Comparison of ENCODE assay signal across 21 mouse cellular contexts in genomic region chr5:100582435-100582826, GRCm38 (mm10). TPM values are rescaled to one million over a fixed set of nuclear protein-coding genes. Genes with fewer than 3 reads are reported as not detected.
DNase-seq lines count a peak whose midpoint lies in the region.
"Had no signal": no experiment of that assay in that cellular context is flagged by ENCODE, and none has a peak within 500 bp of the region (broad histone marks: within the 10 kb centered on the region; RNA-seq: fewer than 3 reads in every experiment).

No protein-coding gene starts in this region.

- WGBS in macrophage (ENCODE audit: missing documents): 6% methylated on average over 5 of the region's 5 CpGs

- peak; percentile 11 for DNase-seq in layer of hippocampus, adult 11-12 months (ENCODE audit: low spot score)
- DNase-seq in layer of hippocampus, postnatal 25 days (ENCODE audit: extremely low spot score in 1 of 2, low spot score in 1 of 2): no peak
- DNase-seq in spleen, postnatal 36 days (ENCODE audit: low spot score in 2 of 2): peak; percentile 59 to 76
- no peak for DNase-seq in spleen, postnatal 10 days (ENCODE audit: low spot score in 2 of 2)
- peak; percentile 73 for DNase-seq in splenic B cell, adult 2 months (ENCODE audit: low read depth, low spot score)
- DNase-seq in right cerebral cortex, postnatal 25 days: no peak
- no peak for DNase-seq in cerebellum, postnatal 10 days
- DNase-seq: adrenal gland, postnatal 25 days; cerebellum, adult 9-10 months; left cerebral cortex, postnatal 4 days; liver; lung, embryonic 14.5 days; thymus, adult 18-20 months had no signal

- no peak overlapping the region for H3K4me3 ChIP-seq in macrophage (ENCODE audit: inconsistent target)
- H3K4me3 ChIP-seq: embryonic facial prominence, embryonic 13.5 days; heart, embryonic 15.5 days; hindbrain, embryonic 10.5 days; neural tube, embryonic 15.5 days; stomach, embryonic 15.5 days had no signal

- H3K27me3 ChIP-seq in splenic B cell, adult 2 months (ENCODE audit: control insufficient read depth, insufficient read depth, low read length, poor library complexity, severe bottlenecking): no peaks in the 10 kb centered on the region
- H3K27me3 ChIP-seq: embryonic facial prominence, embryonic 13.5 days; heart, embryonic 15.5 days; neural tube, embryonic 15.5 days; Patski; stomach, embryonic 15.5 days had no signal

- H3K36me3 ChIP-seq in macrophage (ENCODE audit: inconsistent target): no peaks in the 10 kb centered on the region
- no peaks in the 10 kb centered on the region for H3K36me3 ChIP-seq in splenic B cell, adult 2 months (ENCODE audit: control insufficient read depth, insufficient read depth, low read length, poor library complexity, severe bottlenecking)
- H3K36me3 ChIP-seq: embryonic facial prominence, embryonic 13.5 days; heart, embryonic 15.5 days; hindbrain, embryonic 10.5 days; neural tube, embryonic 15.5 days; stomach, embryonic 15.5 days had no signal

- peak overlapping the region; percentile 35 for H3K27ac ChIP-seq in macrophage
- H3K27ac ChIP-seq: embryonic facial prominence, embryonic 13.5 days; heart, embryonic 15.5 days; hindbrain, embryonic 10.5 days; hindbrain, postnatal 0 days; neural tube, embryonic 15.5 days; stomach, embryonic 15.5 days had no signal

- no peaks in the 10 kb centered on the region for H3K79me2 ChIP-seq in macrophage (ENCODE audit: inconsistent target)

RNA-seq across cellular contexts. Expression of gene Plac8, which starts 10.4 kb away (rescaled TPM):
- not detected for total RNA-seq in layer of hippocampus, postnatal 25 days (2021)
- total RNA-seq in macrophage (2018; cell fraction: chromatin; rRNA removed): 1 to 10 TPM in 13 of 26 experiments, not detected in 13; 1.9 to 9.7 (median 6.0) TPM
- 100 to 1,000 TPM in 3 of 26 experiments, 10 to 100 TPM in 22, 1 to 10 TPM in 1; 9.9 to 164 (median 40.4) TPM for total RNA-seq in macrophage (2018; cell fraction: cytosol; rRNA removed)
- total RNA-seq in macrophage (2018; cell fraction: nucleus; rRNA removed): 10 to 100 TPM in 13 of 26 experiments, 1 to 10 TPM in 12, not detected in 1; 1.4 to 70.4 (median 11.0) TPM
- polyA plus RNA-seq in macrophage (2018): 5.2 to 21.7 TPM (median 7.8 TPM) in 3 replicates

Comparison
In these comparisons a context has a peak if more than half of its experiments do, and no peak if none do; other contexts are left out.
1. DNase-seq: peak in layer of hippocampus, adult 11-12 months (single experiment), spleen, postnatal 36 days (2 of 2) and splenic B cell, adult 2 months (single experiment); none in layer of hippocampus, postnatal 25 days (0 of 2), spleen, postnatal 10 days (0 of 2), right cerebral cortex, postnatal 25 days (single experiment) and cerebellum, postnatal 10 days (0 of 2).